Mouse (Mus musculus) G1E (cell line): ENCODE data around the gene Klhdc8b.

Experiments used
- CTCF ChIP-seq: IDR thresholded peaks from 2 replicates; pipeline ENCODE4 v1.5.1; 2012; ENCODE audit warnings: low read depth, low read length, inconsistent platforms, mixed read lengths
- GATA1 ChIP-seq: IDR thresholded peaks from 2 replicates; pipeline ENCODE4 v1.6.1; 2012; ENCODE audit warnings: borderline replicate concordance, low read length, inconsistent platforms, mixed read lengths
- GATA2 ChIP-seq: IDR thresholded peaks from 2 replicates; pipeline ENCODE4 v1.6.1; 2012; ENCODE audit warnings: low read depth, low read length, inconsistent platforms, borderline replicate concordance
- POLR2AphosphoS5 ChIP-seq: IDR thresholded peaks from 2 replicates; pipeline ENCODE4 v1.6.1; 2012; ENCODE audit warnings: low read depth, low read length, inconsistent platforms; ENCODE audit not compliant: insufficient replicate concordance
- TAL1 ChIP-seq: conservative IDR thresholded peaks from 2 replicates; pipeline ENCODE4 v1.6.1; 2012; ENCODE audit warnings: low read depth, low read length, inconsistent platforms, mixed read lengths

GRCm38 (mm10) chr9:108489215-108489614, 27.8 kb upstream of the Klhdc8b start:
- TF ChIP-seq CTCF (no peak), GATA1 (no peak), TAL1 (no peak), POLR2AphosphoS5 (no peak), GATA2 (no peak)
